Mouse (Mus musculus) heart, postnatal 25 days (tissue): Measurements from ENCODE around the gene Luzp1. TPM values are rescaled to one million over a fixed set of nuclear protein-coding genes. Genes with fewer than 3 reads are reported as not detected.

Experiments
- DNase-seq: peaks from one replicate; pipeline ENCODE4 v3.0.0; 2022; ENCODE audit warnings: low spot score
- intact Hi-C: fragments of 180-260 bp; cut with DNase I; formaldehyde crosslinking; loops from one replicate; pipeline ENCODE4 v1.15.1; 2025
- total RNA-seq, 2 experiments: library from RNA; stranded (reverse); gene quantifications; 2 replicates each; pipeline ENCODE4 v1.2.3; 2021

Luzp1 gene
- total RNA-seq, 2 experiments from 2014 or later = 43.4 to 50.2 TPM

- no peak for DNase-seq
- intact Hi-C loops = no loop called here
These were observed 128.8 kb downstream of the Luzp1 start for GRCm38 (mm10) chr4:136598268-136598876.

GRCm38 (mm10) chr4:136599869-136600268 is 130.3 kb downstream of the Luzp1 start:
- intact Hi-C loops = loop anchor here (5.0 kb wide), 2 partner anchors 63 to 548 kb away; partner anchors contain the start of gene Rpl11
- no peak for DNase-seq

- DNase-seq = no peak
- intact Hi-C loops = loop anchor here (5.0 kb wide), 2 partner anchors 63 to 548 kb away; partner anchors contain the start of gene Rpl11
These were observed 131.0 kb downstream of the Luzp1 start for GRCm38 (mm10) chr4:136600536-136600935.

- intact Hi-C loops = loop anchor here (5.0 kb wide), 2 partner anchors 64 to 549 kb away; partner anchors contain the start of gene Rpl11
- DNase-seq = peak; percentile 10
These were observed 131.9 kb downstream of the Luzp1 start for GRCm38 (mm10) chr4:136601476-136601875.

GRCm38 (mm10) chr4:136602018-136602554 is 132.5 kb downstream of the Luzp1 start:
- no peak for DNase-seq
- intact Hi-C loops = loop anchor here (2.0 to 5.0 kb wide), 3 partner anchors 65 to 550 kb away; partner anchors contain the start of genes 6030445D17Rik and Rpl11

- DNase-seq = peak; percentile 84
- intact Hi-C loops = loop anchor here (2.0 to 5.0 kb wide), 3 partner anchors 65 to 550 kb away; partner anchors contain the start of genes 6030445D17Rik and Rpl11
These were observed 133.0 kb downstream of the Luzp1 start, which contains the start of gene Kdm1a for GRCm38 (mm10) chr4:136602568-136602967. TSS of gene Kdm1a (minus strand) at chr4:136602723.

Other genes starting within 250 kb of the Luzp1 start
- 100 to 1,000 TPM; 101 to 111 TPM for gene Tcea3, start 222.0 kb upstream of the Luzp1 start, total RNA-seq
- 10 to 100 TPM; 39.3 to 54.1 TPM for gene Zfp46, start 185.1 kb upstream of the Luzp1 start, total RNA-seq
- gene Hnrnpr, start 158.8 kb upstream of the Luzp1 start, total RNA-seq = 10 to 100 TPM; 44.6 to 44.9 TPM
- not detected for gene Htr1d, start 46.2 kb upstream of the Luzp1 start, total RNA-seq
- gene 6030445D17Rik, start 7.5 kb upstream of the Luzp1 start, total RNA-seq = under 1 TPM; 0.23 to 0.53 TPM
- gene Kdm1a, start 133.0 kb downstream of the Luzp1 start, total RNA-seq = 10 to 100 TPM; 28.9 to 31.9 TPM
- gene Tex46, start 140.7 kb downstream of the Luzp1 start, total RNA-seq = not detected
- not detected for gene Lactbl1, start 152.9 kb downstream of the Luzp1 start, total RNA-seq